Mouse (Mus musculus) stomach, postnatal 0 days (tissue): Measurements from ENCODE around the gene Tuba3a.

Experiments used
- CTCF ChIP-seq: IDR thresholded peaks from 2 replicates; pipeline ENCODE4 v1.5.1; 2016; ENCODE audit warnings: antibody characterized with exemption, low read depth, mild to moderate bottlenecking, moderate library complexity
- EP300 ChIP-seq: optimal IDR thresholded peaks from 2 replicates; pipeline ENCODE3; 2016; ENCODE audit warnings: antibody characterized with exemption

- no peak for TF ChIP-seq CTCF
- TF ChIP-seq EP300: no peak
These were observed 31.2 kb upstream of the Tuba3a start for GRCm38 (mm10) chr6:125317077-125317476.
